Mouse (Mus musculus) embryonic facial prominence, embryonic 13.5 days (tissue): ENCODE results near the gene Ada. TPM values are rescaled to one million over a fixed set of nuclear protein-coding genes. Genes with fewer than 3 reads are reported as not detected.

Experiments used
- polyA plus RNA-seq: library from polyadenylated mRNA; unstranded; fragments of >200 nt; fragmentation: Nextera tagmentation; extraction: Ambion mirVana; gene quantifications from 2 replicates; pipeline ENCODE4 v1.2.1, GENCODE M21; 2015

The Ada gene
- polyA plus RNA-seq, 1 experiment from 2014 or later, result 11.1 TPM

Other genes starting within 250 kb of the Ada start
- gene Hnf4a, start 243.4 kb downstream of the Ada start, polyA plus RNA-seq, result 0.62 TPM in 1 of 2 replicates, not detected in the other
- gene Ttpal, start 147.9 kb downstream of the Ada start, polyA plus RNA-seq, result 41.4 and 42.3 TPM in 2 replicates
- 26.4 and 35.6 TPM in 2 replicates for gene Serinc3, start 105.1 kb downstream of the Ada start, polyA plus RNA-seq
- gene Pkig, start 91.9 kb downstream of the Ada start, polyA plus RNA-seq, result 105 and 113 TPM in 2 replicates
- gene Ccn5, start 70.6 kb upstream of the Ada start, polyA plus RNA-seq, result 0.24 and 0.34 TPM in 2 replicates
- not detected in 2 replicates for gene Kcnk15, start 103.4 kb upstream of the Ada start, polyA plus RNA-seq
- 0.22 and 0.30 TPM in 2 replicates for gene Rims4, start 168.4 kb upstream of the Ada start, polyA plus RNA-seq
- 311 and 329 TPM in 2 replicates for gene Ywhab, start 244.7 kb upstream of the Ada start, polyA plus RNA-seq